Mouse (Mus musculus): ENCODE measurements around the gene Tmem237.

Gene Tmem237

DNA sequence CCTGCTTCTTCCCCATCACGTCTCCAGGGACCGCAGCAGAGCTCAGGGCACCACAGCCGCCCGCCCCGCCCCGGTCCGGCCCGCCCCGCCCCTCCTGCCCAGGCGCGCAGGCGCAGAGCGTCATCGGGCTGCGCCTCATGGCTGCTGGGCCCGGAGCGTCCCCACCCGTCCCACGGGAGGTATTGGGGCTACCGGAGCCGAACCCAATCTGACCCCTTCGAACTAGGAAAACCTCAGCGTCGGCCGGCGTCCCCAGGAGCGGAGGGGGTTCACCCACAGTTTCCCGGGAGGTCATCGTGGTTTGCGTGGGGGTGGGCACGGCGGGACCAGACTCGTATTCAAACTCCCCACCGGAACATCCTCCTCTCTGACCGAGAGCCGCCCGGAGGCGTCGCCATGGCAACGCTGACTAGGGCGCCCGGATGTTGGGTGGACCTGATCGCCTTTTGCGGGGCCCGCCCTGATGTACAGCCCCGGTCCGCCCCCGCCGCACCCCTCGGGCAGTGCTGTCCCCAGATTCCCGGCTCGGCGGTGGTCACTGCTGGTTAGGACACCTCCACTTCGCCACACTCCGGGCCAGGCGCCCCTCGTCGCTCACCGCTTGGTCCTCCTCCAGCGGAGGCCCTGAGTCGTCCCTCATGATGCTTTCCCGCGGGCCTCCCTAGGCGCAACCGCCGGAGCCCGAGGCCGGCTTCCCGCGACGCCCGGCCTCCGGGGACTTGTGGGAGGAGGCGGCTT is at the start of gene Tmem237:
TSS of gene Tmem237 (minus strand) at position 689 of the 738 bp plus-strand sequence.
- peak; percentile 78 for DNase-seq (ENCODE audit: low spot score)

DNA sequence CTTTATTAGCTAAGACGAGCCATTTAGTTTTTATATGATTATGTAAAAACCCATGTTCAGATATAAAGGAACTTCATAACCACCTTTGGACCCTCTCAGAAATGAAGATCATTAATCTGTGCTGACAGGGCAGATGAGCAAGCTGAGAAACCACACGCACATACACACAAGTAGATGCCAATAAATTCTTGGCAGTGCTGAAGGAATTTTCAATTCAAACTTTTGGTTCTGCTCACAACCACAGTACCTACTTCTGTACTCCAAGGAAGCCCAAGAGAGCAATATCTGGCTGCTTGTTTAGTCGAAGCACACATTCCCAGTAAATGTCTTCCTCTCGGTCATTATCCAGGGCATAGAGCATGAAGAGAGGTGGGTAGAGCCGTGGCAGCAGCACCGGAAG is 49.4 kb upstream of the Tmem237 start:
- DNase-seq (ENCODE audit: low spot score) = no peak

DNA sequence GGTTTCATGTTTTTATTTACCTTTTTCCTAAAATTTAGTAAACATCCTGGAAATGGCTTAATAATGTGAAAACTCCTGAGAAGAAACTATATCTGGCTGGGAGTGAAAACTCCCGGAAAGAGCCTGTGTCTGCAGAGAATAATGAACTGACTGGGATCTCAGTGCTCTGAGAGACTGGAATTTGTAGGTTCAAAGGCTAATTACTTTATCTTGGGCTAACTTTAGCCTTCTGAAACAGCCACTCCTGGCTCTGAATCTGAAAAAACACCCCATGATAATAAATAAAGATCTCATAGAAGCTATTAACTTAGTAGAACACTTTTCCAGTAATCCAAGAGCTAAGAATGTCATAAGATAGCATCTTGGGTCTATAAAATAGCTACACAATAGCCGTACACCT is 48.3 kb upstream of the Tmem237 start:
- DNase-seq (ENCODE audit: low spot score) = no peak

DNA sequence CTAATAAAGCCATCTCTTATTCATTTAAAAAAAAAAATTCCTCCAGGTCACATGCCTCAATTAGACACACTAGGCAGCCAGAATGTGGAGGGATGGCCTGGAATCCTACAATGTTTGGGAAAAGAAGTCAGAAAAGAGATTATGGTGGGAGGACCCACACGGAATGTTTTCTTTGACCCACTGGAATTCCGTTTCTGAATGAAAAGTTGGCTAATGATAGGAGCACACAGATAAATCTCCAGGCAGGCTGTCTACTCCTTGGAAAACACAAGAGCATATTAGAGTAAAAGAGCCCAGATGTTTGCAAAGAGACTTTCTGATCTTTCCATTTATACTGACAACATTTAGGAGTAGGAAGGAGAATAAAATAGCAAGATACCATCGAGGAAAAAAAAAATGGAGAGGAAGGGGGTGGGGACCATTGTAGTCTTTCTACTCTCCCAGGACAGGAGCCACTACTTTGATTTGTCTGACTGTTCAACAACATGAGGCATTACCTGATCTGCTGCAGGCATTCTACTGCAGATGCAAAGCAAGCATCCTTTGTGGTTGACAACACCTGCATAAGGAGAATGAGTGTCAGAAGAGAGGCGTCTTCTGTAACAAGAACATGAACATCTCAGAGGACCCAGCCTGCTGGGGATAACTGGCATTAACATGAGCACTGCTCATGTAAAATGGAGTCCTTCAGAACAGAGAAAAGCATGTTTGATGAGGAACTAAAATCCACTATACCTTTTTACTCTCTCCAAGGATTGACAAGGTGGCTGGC is 47.6 kb upstream of the Tmem237 start:
- DNase-seq (ENCODE audit: low spot score) = no peak

DNA sequence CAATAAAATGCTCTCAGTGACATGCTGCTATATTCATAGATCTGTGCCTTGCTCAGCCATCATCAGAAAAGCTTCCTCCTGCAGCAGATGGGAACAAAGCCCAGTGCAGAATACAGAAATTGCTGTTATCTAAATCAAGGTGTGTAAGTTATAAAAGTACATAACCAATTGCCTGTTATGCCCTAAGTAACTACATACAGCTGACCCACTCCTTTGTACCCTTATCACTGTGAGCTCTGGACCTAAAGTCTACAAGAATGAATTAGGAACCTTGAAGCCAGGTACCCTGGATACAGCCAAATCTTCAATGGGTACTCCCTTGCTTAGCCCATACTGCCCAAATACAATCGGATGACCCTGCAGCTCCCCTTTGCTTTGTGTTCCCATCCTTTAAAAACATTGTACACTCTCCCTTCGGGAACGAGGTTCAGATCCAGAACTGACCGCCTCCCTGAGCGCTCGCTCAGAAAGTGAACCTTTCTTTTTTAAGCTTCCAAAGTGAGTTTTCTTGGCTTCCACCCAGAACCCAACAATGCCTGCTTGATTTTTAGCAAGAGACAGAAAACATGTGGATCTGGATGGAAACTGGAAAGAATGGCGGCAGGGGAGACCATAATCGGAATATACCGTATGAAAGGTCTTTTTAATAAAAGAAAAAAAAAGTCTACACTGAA is 46.2 kb upstream of the Tmem237 start:
- DNase-seq (ENCODE audit: low spot score) = no peak

DNA sequence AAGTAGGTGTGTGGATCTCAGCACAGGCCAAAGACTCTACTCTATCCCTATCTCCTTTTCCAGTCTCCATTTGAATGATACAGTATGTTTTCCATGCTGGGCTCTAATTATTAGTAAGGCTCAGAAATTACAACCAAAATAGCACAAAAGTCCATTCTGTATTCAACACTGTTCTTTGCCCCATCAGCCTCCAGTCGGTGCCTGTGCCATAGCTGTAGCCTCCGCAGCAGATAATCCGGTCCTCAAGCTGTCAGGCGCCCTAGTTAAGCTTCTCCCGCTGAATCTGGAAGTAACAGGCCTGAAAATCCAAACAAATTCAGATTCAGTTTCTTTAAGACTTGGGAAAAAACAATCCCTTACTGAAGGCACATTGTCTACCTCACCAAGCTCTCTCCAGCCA is 43.7 kb upstream of the Tmem237 start:
- no peak for DNase-seq (ENCODE audit: low spot score)

DNA sequence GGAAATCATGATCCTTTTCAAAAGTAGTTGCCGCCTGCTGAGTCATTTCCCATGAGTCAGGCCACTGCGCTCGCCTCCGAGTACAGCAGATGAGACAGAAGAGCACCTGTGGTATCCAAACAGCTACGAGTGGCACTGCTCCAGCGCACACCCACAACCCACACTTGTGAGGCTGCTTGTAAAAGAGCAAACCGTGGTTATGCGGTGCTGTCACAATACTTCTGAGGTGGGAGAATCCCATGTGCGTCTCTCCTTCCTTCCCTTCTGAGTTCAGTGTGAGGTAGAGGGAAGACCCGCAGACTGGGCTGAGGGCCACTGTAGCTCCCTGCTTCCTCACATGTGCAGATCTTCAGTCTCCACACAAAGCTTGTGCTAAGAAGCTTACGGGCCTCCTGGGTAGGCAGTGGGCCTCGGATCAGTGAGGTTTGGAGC is 42.8 kb upstream of the Tmem237 start, which contains the start of gene Mpp4:
TSS of gene Mpp4 (minus strand) at position 360 of the 432 bp plus-strand sequence.
- DNase-seq (ENCODE audit: low spot score) = peak; percentile 8

DNA sequence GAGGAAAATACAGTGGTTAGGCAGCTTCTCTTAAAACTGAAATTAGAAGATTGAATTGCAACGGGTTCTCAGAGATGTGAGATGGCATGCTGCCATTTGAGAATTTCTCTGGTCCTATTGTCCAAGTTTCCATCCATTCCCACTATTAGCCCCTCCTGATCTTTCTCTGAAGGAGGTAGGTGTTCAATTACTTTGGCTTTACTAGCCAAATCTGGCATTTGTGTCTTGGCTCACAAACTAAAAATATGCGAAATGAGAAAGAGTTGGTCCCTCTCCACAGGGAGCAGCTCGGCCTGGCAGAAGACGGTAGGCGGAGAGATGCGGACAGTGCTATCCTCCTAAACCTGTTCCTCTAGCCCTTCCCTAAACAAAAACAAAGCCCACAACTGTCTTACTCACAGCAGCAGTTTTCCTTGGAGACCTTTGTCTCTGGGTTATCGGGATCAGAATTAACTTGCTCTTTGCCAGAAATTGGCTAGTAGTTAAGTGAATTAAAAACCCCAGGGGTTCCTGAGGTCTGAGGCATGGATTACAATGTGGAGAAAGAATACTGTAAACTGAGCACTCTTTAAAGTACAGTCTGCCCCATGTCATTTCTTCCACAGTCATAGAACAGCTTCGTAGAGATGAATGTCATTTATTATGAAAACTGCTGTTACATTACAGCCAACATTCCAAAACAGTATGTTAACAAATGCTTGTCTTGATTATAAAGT is 42.3 kb upstream of the Tmem237 start:
- DNase-seq (ENCODE audit: low spot score) = no peak

DNA sequence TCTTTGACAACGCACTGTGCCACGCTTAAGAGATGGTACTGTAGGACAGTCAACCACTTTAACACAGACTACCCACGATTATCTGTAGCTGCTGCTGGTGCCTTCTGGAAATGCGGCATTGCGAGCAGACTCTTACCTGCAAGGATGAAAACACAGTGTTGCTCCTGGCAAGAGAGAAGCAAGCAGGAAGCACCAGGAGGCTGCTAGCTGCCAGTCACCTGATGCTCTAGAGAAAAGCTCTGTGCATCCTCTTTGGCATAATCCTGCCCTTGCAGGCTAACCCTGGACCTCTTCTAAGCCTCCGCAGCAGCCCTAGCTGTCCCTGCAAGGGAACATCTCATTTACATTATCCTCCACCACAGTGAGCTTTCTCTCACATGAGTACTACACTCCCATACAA is 41.2 kb upstream of the Tmem237 start:
- DNase-seq (ENCODE audit: low spot score) = no peak

DNA sequence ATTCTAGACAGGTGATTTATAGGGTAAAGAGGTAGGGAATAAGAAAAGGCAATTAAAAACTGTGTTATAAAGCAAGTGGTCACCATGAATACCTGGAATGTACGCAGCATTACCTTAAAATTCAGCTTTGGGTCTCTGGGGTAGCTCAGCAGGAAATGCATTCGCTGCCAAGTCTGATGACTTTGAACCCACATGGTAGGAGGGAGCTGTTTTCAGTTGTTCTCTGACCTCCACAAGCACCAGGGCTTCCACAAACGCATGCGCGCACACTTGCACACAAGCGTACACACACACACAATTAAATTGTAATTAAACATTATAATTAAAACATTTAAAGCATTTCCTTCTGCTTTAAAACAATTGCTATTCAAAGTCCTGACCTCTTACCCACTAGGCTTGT is 40.7 kb upstream of the Tmem237 start:
- no peak for DNase-seq (ENCODE audit: low spot score)

DNA sequence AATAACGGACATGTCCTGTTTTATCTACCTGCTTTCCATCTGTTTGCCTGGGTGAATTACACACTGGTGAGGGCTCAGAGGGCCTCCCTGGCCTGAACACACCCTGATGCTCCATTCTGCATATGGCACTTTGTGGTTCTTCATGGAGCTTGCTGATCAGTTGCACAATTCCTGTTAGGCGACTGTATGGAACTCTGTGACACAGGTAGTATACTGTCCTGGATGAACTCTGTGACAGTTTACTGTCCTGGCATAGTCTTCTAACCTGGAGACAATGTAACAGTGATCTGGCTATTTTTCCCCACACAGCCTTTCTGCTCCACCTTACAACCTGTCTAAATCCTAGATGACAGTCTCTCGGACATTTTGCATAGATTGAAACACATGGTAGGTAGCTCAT is 38.9 kb upstream of the Tmem237 start:
- no peak for DNase-seq (ENCODE audit: low spot score)

DNA sequence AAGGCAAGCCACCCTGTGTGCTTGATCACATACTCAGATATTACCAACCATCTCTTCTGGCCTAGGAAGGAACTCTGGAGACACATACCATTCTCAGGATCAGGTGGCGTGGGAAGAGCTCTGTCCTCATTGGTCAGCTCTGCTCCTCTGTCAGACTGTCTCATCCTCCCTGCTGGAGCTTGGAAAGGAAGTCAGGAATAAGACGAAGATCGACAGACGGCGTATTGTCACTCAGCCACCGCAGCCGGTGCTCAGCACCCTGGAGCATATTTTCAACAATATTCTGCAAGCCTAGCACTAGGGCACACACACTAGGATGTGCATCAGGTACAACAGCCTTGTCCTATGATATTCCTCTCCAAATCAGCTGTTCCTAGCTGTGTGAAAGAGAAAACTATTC is 38.3 kb upstream of the Tmem237 start:
- DNase-seq (ENCODE audit: low spot score) = no peak

DNA sequence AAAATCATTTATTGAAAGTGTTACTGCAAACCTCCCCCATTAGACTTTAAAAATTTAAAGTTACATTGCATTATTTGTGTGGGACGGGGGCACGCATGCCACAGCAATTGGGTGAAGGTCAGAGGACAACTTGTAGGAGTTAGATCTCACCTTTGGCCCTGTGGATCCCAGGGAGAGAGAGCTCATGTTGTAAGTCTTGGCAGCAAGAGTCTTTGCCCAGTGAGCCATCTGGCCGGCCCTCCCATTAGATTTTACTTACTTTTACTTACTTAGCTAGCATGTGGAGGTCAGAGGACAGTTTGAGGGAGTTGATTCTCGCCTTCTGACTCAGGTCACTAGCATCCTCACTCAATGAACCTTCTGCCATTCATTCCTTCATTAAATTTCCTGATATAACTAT is 37.6 kb upstream of the Tmem237 start:
- no peak for DNase-seq (ENCODE audit: low spot score)

DNA sequence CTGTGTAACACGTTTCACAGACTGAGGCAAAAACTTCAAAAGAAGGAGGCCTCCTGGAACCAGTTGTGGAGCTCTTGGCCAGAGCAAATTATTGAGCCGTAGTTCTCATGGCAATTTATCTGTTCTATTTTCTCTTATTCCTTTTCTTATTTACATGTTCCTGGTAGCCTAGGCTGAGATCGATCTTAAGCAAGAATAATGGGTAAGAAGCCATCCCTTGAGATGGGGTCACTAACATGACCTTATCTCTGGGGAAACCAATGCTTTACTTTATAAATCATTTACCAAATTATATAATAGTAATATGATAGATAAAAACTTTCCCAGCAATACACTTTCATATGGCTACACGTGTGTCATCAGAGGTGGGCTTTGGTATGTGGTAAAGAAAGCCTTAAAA is 32.1 kb upstream of the Tmem237 start:
- no peak for DNase-seq (ENCODE audit: low spot score)

DNA sequence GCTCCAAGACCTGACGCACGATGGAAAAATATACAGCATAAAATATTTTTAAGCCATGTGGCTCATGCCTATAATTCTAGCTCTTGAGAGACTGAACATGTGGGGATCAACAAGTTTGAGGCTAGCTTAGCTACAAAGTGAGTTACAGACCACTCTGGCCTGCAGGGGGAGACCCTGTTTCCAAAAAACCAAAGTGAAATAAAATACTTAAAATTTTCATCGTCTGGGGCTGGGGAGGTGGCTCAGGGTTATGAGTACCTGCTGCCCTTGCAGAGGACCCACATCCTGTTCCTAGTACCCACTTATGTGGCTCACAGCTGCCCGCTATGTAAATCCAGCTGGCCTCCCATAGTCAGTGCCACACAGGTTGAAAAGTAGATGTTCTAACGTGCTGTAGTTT is 30.3 kb upstream of the Tmem237 start:
- DNase-seq (ENCODE audit: low spot score) = no peak

DNA sequence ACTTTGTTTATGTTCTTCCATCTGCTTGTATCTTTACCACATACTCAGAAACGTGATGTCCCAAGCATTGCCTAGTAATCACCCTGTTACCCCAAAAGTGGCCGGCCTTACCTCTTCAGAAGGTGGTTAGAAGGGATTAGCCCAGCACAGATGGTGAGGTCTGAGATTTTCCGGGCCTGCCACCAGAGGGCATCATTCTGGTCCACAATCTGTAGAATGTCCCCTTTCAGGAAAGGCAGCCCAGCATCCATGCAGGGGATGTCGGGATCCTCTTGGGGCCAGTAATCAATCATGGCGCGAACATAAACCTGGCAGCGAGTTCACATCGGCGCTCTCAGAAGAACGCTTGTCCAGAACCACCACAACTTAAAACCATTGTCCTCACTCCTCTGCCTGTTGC is 24.3 kb upstream of the Tmem237 start:
- DNase-seq (ENCODE audit: low spot score) = peak; percentile 8

DNA sequence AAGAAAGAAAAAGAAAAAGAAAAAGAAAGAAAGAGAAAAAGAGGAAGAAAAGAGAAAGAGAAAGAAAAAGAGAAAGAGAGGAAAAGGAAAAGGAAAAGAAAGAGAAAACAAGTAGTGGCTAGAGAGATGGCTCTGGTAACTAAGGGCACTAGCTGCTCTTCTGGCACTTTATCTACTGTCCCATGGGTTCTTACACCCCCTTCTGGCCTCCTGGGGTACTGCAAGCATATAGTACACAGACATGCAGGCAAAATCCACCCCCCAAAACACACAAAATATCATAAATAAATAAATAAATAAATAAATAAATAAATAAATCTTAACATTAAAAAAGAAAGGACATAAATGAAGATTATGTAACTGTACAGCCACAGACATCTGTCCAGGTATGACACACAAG is 22.6 kb upstream of the Tmem237 start:
- DNase-seq (ENCODE audit: low spot score) = peak; percentile 58

DNA sequence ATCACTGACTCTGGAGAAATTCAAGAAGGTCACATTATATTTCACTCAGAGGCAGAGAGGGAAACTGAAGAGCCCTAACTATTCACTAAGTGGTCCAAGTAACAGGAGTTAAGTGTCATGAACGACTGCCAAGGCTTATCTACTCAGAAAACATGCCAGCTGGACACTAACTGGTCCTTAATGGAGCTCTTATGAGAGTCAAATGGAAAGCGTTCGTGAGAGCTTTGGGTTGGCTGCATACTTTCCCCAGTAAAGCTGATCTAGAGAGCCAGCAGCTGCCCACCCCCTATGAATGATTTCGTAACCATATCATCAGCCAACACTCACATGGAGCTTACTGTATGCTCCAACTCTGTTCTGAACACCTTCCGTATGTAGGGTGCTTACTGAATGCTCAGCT is 14.2 kb upstream of the Tmem237 start:
- DNase-seq (ENCODE audit: low spot score) = no peak

DNA sequence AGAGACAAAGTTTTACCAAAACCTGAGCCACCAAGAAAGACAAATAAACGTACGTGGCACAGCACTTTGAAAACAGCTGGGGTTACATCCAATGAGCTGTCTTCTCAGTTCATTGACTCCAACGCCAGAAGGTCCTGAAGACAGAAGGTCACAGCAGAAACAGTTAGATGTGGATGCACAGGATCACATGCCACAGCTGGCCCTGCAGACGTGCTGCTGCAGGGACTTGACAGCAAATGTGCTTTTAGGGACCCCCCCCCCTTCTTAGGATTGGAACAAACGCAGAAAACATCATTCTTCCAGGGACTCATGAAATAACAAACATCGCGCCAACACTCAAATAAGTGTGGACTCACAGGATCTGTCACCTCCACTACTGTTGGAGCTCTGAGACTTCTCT is 8.7 kb upstream of the Tmem237 start:
- no peak for DNase-seq (ENCODE audit: low spot score)

DNA sequence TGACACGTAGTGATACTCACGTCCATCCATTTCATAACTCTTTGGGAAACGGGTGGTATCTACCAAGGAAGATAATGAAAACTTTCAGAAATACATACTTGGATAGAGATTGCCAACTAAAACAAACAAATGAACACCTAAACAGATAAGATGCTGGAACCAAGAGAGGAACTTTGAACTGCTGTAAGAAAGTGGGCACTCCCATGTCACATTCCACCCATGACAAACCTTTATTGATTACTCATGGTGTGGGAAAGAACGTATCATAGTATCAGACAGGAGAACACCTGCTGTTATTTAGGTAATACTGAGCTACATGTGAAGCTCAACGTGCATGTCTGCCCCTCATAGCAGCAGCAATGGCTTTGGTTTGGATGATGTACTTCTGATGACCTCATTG is 5.3 kb upstream of the Tmem237 start:
- no peak for DNase-seq (ENCODE audit: low spot score)

DNA sequence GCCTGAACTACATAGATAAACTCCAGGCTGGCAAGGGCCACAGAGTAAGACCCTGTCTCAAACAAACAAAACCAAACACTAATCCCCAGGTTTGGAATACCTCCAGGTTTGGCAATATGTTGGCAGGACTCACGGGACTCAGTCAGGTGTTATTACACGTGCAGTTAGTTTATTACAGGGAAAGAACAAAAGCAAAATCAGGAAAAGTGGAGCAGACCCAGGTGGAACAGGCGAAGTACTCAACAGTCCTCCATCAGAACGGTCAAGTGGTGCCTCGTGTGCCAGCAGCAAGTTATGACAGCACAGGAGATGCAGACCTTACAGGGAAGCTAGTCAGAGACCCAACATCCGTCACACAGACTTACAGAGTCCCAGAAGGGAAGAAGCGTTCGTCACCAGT is 9.7 kb downstream of the Tmem237 start:
- DNase-seq (ENCODE audit: low spot score) = no peak

DNA sequence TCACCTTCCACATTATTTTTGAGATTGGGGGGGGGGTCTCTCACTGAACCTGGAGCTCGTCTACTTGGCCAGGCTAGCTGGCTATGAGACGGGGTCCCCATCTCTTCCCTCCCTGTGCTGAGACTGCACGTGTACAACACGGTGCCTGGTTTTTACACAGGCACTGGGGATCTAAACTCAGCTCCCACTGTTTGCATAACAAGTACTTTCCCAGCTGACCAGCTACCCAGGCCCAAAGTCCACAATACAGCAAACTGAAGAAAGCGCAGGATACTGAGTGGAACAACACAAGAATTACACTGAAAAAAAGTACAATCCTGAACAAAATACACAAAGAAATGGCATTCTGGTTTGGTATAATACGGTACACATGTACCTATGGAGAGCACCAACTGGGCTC is 18.1 kb downstream of the Tmem237 start:
- no peak for DNase-seq (ENCODE audit: low spot score)
